In the genomic region with DNA sequence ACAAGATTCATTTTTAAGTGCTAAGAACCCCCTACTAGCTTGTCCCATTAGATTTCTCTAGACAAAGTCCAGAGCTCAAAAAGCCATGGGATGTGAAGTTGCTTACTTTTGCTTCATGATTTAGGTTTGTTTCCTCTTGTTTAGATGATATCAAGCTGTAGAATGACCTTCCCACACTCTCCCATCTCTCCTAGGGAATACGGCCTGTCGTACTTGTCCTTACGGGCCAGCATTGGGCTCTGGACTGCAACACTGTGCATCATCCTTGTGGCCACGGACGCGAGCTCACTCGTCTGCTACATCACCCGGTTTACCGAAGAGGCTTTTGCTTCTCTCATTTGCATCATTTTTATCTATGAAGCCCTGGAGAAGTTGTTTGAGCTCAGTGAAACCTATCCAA, we compare ENCODE assay signal across 30 mouse cellular contexts.
"Had no signal": no experiment of that assay in that cellular context is flagged by ENCODE, and none has a peak within 500 bp of the region (broad histone marks: within the 10 kb centered on the region; RNA-seq: fewer than 3 reads in every experiment).

No protein-coding gene starts in this region.

- H3K36me3 ChIP-seq: limb, embryonic 10.5 days; limb, embryonic 12.5 days; limb, embryonic 13.5 days; limb, embryonic 15.5 days; liver, embryonic 12.5 days; liver, embryonic 13.5 days; liver, embryonic 15.5 days; lung, embryonic 15.5 days; midbrain, embryonic 10.5 days; midbrain, embryonic 12.5 days; midbrain, embryonic 13.5 days; midbrain, embryonic 15.5 days had no signal

- H3K9me3 ChIP-seq: limb, embryonic 10.5 days; limb, embryonic 12.5 days; limb, embryonic 13.5 days; limb, embryonic 15.5 days; liver, embryonic 12.5 days; liver, embryonic 13.5 days; liver, embryonic 15.5 days; lung, embryonic 15.5 days; megakaryocyte, embryonic 14.5 days; midbrain, embryonic 10.5 days; midbrain, embryonic 12.5 days; midbrain, embryonic 13.5 days; midbrain, embryonic 15.5 days had no signal

- H3K27ac ChIP-seq: limb, embryonic 10.5 days; limb, embryonic 12.5 days; limb, embryonic 13.5 days; limb, embryonic 15.5 days; liver, embryonic 12.5 days; liver, embryonic 13.5 days; liver, embryonic 14.5 days; liver, embryonic 15.5 days; lung, embryonic 15.5 days; macrophage; midbrain, embryonic 10.5 days; midbrain, embryonic 12.5 days; midbrain, embryonic 13.5 days; midbrain, embryonic 15.5 days had no signal

- H3K27me3 ChIP-seq: limb, embryonic 12.5 days; limb, embryonic 13.5 days; limb, embryonic 15.5 days; liver, embryonic 12.5 days; liver, embryonic 13.5 days; liver, embryonic 15.5 days; lung, embryonic 15.5 days; megakaryocyte, embryonic 14.5 days; midbrain, embryonic 12.5 days; midbrain, embryonic 13.5 days; midbrain, embryonic 15.5 days had no signal

- H3K4me3 ChIP-seq: limb, embryonic 10.5 days; limb, embryonic 12.5 days; limb, embryonic 13.5 days; limb, embryonic 15.5 days; liver, embryonic 12.5 days; liver, embryonic 13.5 days; liver, embryonic 15.5 days; lung, embryonic 15.5 days; megakaryocyte, embryonic 14.5 days; midbrain, embryonic 10.5 days; midbrain, embryonic 12.5 days; midbrain, embryonic 13.5 days; midbrain, embryonic 15.5 days; myocyte had no signal

- ATAC-seq: liver, embryonic 12.5 days; liver, postnatal 0 days; lung, postnatal 0 days; midbrain, embryonic 13.5 days; midbrain, embryonic 15.5 days; midbrain, embryonic 16.5 days had no signal

- H3K4me1 ChIP-seq: limb, embryonic 10.5 days; limb, embryonic 12.5 days; limb, embryonic 13.5 days; limb, embryonic 15.5 days; liver, embryonic 12.5 days; liver, embryonic 13.5 days; liver, embryonic 15.5 days; lung, embryonic 15.5 days; megakaryocyte, embryonic 14.5 days; midbrain, embryonic 10.5 days; midbrain, embryonic 12.5 days; midbrain, embryonic 13.5 days; midbrain, embryonic 15.5 days had no signal

- DNase-seq: liver; liver, embryonic 13.5 days; liver, postnatal 0 days; lung, adult 18-20 months; lung, adult 2 months; lung, embryonic 14.5 days; lung, postnatal 10 days; lung, postnatal 14 days; lung, postnatal 36 days; lung, postnatal 4 days; midbrain, embryonic 14.5 days had no signal

- H3K4me2 ChIP-seq: limb, embryonic 12.5 days; limb, embryonic 13.5 days; limb, embryonic 15.5 days; liver, embryonic 11.5 days; liver, embryonic 12.5 days; liver, embryonic 13.5 days; liver, embryonic 15.5 days; lung, embryonic 14.5 days; lung, embryonic 15.5 days; midbrain, embryonic 11.5 days; midbrain, embryonic 12.5 days; midbrain, embryonic 13.5 days; midbrain, embryonic 15.5 days had no signal

- H3K9ac ChIP-seq: limb, embryonic 12.5 days; limb, embryonic 13.5 days; limb, embryonic 15.5 days; liver, embryonic 12.5 days; liver, embryonic 13.5 days; liver, embryonic 14.5 days; liver, embryonic 15.5 days; liver, postnatal 0 days; lung, embryonic 14.5 days; lung, embryonic 15.5 days; midbrain, embryonic 12.5 days; midbrain, embryonic 13.5 days; midbrain, embryonic 15.5 days had no signal
